Mouse (Mus musculus): ENCODE measurements at regions not wholly inside any gene's neighbourhood (a gene's known extent, or its start where the extent isn't known, plus 50 kb on each side); places are given as distances from the start of the nearest gene placed in this dataset.

DNA sequence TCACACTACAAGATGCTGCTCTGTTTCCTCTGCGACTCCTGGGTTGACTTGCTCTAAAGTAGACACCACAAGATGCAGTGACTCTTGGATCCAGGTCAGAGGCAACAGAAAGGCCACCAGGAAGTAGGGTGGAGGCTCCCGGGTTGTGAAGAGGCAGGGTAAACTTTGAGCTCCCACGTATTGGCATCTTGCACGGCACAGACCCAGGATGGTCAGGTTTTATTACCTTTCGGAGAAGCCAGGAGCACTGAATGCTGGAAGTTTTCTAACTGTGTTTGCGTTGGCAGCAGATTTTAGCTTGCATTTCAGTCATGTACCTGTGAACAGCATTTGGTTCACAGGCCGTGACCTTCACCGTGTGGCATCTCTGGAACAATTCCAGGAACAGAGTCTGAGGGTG lies 227.2 kb upstream of the Foxq1 start:
- H3K9me3 ChIP-seq (replicated peaks; ENCODE audit: control insufficient read depth, low read length), result no peaks in the 10 kb centered on the region
- ATAC-seq (replicated peaks; ENCODE audit: insufficient number of reproducible peaks, low FRiP score, low TSS enrichment, low read depth) (no peak), DNase-seq (ENCODE audit: low spot score) (no peak)
- H3K4me1 ChIP-seq (ENCODE audit: control insufficient read depth, insufficient read depth, low read length), result no peaks in the 10 kb centered on the region
- no peaks in the 10 kb centered on the region for H3K27me3 ChIP-seq (ENCODE audit: control insufficient read depth, insufficient read depth, low read length)
- no peak overlapping the region for H3K4me2 ChIP-seq (ENCODE audit: low read depth, low read length)
- no peak overlapping the region for H3K27ac ChIP-seq (replicated peaks; ENCODE audit: low read depth, low read length)
- H3K9ac ChIP-seq (replicated peaks; ENCODE audit: low read length), result no peak overlapping the region
- WGBS, result 87% methylated on average over 8 of the region's 8 CpGs
- H3K36me3 ChIP-seq (replicated peaks; ENCODE audit: control insufficient read depth, insufficient read depth, low read depth, low read length), result no peaks in the 10 kb centered on the region
- H3K4me3 ChIP-seq (ENCODE audit: low read depth, low read length), result no peak overlapping the region

DNA sequence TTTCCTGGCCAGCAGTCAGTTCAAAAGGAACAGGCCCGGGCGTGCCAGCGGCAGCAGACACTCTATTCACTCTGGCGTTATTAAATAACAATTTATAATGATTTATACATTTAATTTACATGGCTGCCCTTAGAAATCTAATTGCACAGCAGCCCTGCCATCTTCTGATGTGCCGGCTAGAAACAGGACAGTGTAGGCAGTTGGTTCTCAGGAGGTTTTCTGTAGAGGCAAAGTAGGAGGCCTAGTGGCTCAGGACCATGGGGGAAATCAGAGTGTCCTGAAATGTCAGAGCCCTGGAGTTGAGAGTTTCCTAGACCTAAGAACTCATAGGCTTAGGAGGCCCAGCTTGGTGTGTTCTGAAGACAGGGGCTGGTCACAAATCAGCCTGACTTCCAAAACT lies 225.2 kb upstream of the Foxq1 start:
- Histone ChIP-seq H3K9me3 (replicated peaks; ENCODE audit: control insufficient read depth, low read length) (no peaks in the 10 kb centered on the region), H3K4me2 (ENCODE audit: low read depth, low read length) (no peak overlapping the region), H3K4me3 (ENCODE audit: low read depth, low read length) (no peak overlapping the region), H3K36me3 (replicated peaks; ENCODE audit: control insufficient read depth, insufficient read depth, low read depth, low read length) (no peaks in the 10 kb centered on the region), H3K27ac (replicated peaks; ENCODE audit: low read depth, low read length) (no peak overlapping the region), H3K9ac (replicated peaks; ENCODE audit: low read length) (no peak overlapping the region), H3K27me3 (ENCODE audit: control insufficient read depth, insufficient read depth, low read length) (no peaks in the 10 kb centered on the region), H3K4me1 (ENCODE audit: control insufficient read depth, insufficient read depth, low read length) (no peaks in the 10 kb centered on the region)
- no peak for ATAC-seq (replicated peaks; ENCODE audit: insufficient number of reproducible peaks, low FRiP score, low TSS enrichment, low read depth)
- 86% methylated on average over 5 of the region's 5 CpGs for WGBS
- no peak for DNase-seq (ENCODE audit: low spot score)

DNA sequence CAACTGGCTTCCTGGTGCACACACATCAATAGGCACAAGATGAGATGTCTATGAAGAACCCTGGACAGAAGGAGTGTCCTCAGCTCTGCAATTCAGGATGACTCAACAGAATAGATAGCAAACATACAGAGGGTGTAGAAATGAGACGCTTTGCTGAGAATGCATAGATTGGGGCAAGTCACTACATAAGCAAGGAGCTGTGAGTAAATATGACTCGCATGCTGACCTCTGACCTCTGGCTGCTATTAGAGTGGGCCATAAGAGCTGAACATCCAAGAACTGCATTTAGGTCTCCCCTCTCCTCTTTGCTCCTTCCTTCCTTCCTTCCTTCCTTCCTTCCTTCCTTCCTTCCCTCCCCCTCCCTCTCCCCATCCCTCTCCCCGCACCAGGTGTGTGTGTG lies 221.0 kb upstream of the Foxq1 start:
- ATAC-seq (replicated peaks; ENCODE audit: insufficient number of reproducible peaks, low FRiP score, low TSS enrichment, low read depth) (no peak), DNase-seq (ENCODE audit: low spot score) (no peak)
- no peaks in the 10 kb centered on the region for H3K9me3 ChIP-seq (replicated peaks; ENCODE audit: control insufficient read depth, low read length)
- H3K36me3 ChIP-seq (replicated peaks; ENCODE audit: control insufficient read depth, insufficient read depth, low read depth, low read length), result no peaks in the 10 kb centered on the region
- H3K9ac ChIP-seq (replicated peaks; ENCODE audit: low read length), result no peak overlapping the region
- no peak overlapping the region for H3K27ac ChIP-seq (replicated peaks; ENCODE audit: low read depth, low read length)
- no peak overlapping the region for H3K4me2 ChIP-seq (ENCODE audit: low read depth, low read length)
- no peaks in the 10 kb centered on the region for H3K4me1 ChIP-seq (ENCODE audit: control insufficient read depth, insufficient read depth, low read length)
- H3K4me3 ChIP-seq (ENCODE audit: low read depth, low read length), result no peak overlapping the region
- H3K27me3 ChIP-seq (ENCODE audit: control insufficient read depth, insufficient read depth, low read length), result no peaks in the 10 kb centered on the region
- WGBS, result 87% methylated on average over 3 of the region's 3 CpGs

GRCm38 (mm10) chr13:31337631-31338030 lies 218.3 kb upstream of the Foxq1 start:
- WGBS, result 51% methylated on average over 6 of the region's 6 CpGs

DNA sequence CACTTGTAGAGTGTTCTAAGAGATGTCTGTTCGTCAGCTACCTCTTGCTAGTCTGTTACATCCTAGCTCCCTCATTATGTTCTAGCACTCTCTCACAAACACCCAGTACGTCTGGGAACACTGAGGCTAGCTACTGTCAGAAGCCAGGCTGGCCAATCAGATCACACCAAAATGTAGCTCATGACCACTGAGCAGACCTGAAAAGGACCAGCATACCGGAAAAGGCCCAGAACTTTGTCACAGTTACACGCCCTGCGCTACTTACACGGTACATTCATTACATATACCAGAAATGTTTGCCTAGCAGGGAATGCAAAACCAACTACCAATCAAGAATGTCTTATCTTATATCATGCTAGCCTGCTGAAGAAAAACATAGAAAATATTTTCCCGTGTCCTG lies 216.5 kb upstream of the Foxq1 start:
- 87% methylated on average over 7 of the region's 7 CpGs for WGBS
- Histone ChIP-seq H3K27me3 (ENCODE audit: control insufficient read depth, insufficient read depth, low read length) (no peaks in the 10 kb centered on the region), H3K36me3 (replicated peaks; ENCODE audit: control insufficient read depth, insufficient read depth, low read depth, low read length) (no peaks in the 10 kb centered on the region), H3K9ac (replicated peaks; ENCODE audit: low read length) (no peak overlapping the region), H3K4me3 (ENCODE audit: low read depth, low read length) (no peak overlapping the region), H3K9me3 (replicated peaks; ENCODE audit: control insufficient read depth, low read length) (no peaks in the 10 kb centered on the region), H3K4me1 (ENCODE audit: control insufficient read depth, insufficient read depth, low read length) (no peaks in the 10 kb centered on the region), H3K4me2 (ENCODE audit: low read depth, low read length) (no peak overlapping the region), H3K27ac (replicated peaks; ENCODE audit: low read depth, low read length) (no peak overlapping the region)
- no peak for DNase-seq (ENCODE audit: low spot score)
- ATAC-seq (replicated peaks; ENCODE audit: insufficient number of reproducible peaks, low FRiP score, low TSS enrichment, low read depth), result no peak

More at GRCm38 (mm10) chr13:31337631-31338030, 218.3 kb upstream of the Foxq1 start:
- no peak overlapping the region for H3K4me3 ChIP-seq (ENCODE audit: low read depth, low read length)
- no peaks in the 10 kb centered on the region for H3K4me1 ChIP-seq (ENCODE audit: control insufficient read depth, insufficient read depth, low read length)
- H3K27ac ChIP-seq (replicated peaks; ENCODE audit: low read depth, low read length), result no peak overlapping the region
- no peaks in the 10 kb centered on the region for H3K36me3 ChIP-seq (replicated peaks; ENCODE audit: control insufficient read depth, insufficient read depth, low read depth, low read length)
- no peak overlapping the region for H3K9ac ChIP-seq (replicated peaks; ENCODE audit: low read length)
- no peak overlapping the region for H3K4me2 ChIP-seq (ENCODE audit: low read depth, low read length)
- H3K9me3 ChIP-seq (replicated peaks; ENCODE audit: control insufficient read depth, low read length), result no peaks in the 10 kb centered on the region
- ATAC-seq (replicated peaks; ENCODE audit: insufficient number of reproducible peaks, low FRiP score, low TSS enrichment, low read depth), result no peak
- H3K27me3 ChIP-seq (ENCODE audit: control insufficient read depth, insufficient read depth, low read length), result no peaks in the 10 kb centered on the region
- DNase-seq (ENCODE audit: low spot score), result no peak

DNA sequence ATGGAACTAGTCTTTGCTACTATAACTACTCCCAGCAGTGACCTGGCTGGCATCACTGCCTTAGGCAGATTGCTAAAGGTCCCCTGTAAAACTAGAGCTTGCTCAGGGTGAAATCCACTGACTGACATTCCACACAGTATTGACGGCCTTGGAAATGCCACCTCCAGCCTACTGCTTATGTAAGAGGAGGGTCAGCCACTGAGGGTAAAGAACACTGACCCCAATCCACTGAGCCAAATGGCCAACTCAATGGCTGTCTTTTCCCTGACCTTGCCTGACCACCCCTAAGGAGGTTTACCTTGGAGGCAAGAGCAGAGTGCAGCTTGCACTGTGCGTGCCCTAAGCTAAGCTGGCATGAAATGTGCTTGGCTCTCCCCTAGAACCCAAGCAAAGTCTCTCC lies 216.0 kb upstream of the Foxq1 start:
- Histone ChIP-seq H3K9me3 (replicated peaks; ENCODE audit: control insufficient read depth, low read length) (no peaks in the 10 kb centered on the region), H3K27ac (replicated peaks; ENCODE audit: low read depth, low read length) (no peak overlapping the region), H3K36me3 (replicated peaks; ENCODE audit: control insufficient read depth, insufficient read depth, low read depth, low read length) (no peaks in the 10 kb centered on the region), H3K27me3 (ENCODE audit: control insufficient read depth, insufficient read depth, low read length) (no peaks in the 10 kb centered on the region), H3K4me2 (ENCODE audit: low read depth, low read length) (no peak overlapping the region), H3K4me1 (ENCODE audit: control insufficient read depth, insufficient read depth, low read length) (no peaks in the 10 kb centered on the region), H3K4me3 (ENCODE audit: low read depth, low read length) (no peak overlapping the region), H3K9ac (replicated peaks; ENCODE audit: low read length) (no peak overlapping the region)
- WGBS, result 65% methylated on average over 2 of the region's 2 CpGs
- DNase-seq (ENCODE audit: low spot score) (no peak), ATAC-seq (replicated peaks; ENCODE audit: insufficient number of reproducible peaks, low FRiP score, low TSS enrichment, low read depth) (no peak)

- Histone ChIP-seq H3K36me3 (replicated peaks; ENCODE audit: control insufficient read depth, insufficient read depth, low read depth, low read length) (no peaks in the 10 kb centered on the region), H3K9me3 (replicated peaks; ENCODE audit: control insufficient read depth, low read length) (no peaks in the 10 kb centered on the region), H3K4me3 (ENCODE audit: low read depth, low read length) (no peak overlapping the region), H3K9ac (replicated peaks; ENCODE audit: low read length) (no peak overlapping the region), H3K27me3 (ENCODE audit: control insufficient read depth, insufficient read depth, low read length) (no peaks in the 10 kb centered on the region), H3K4me2 (ENCODE audit: low read depth, low read length) (no peak overlapping the region), H3K27ac (replicated peaks; ENCODE audit: low read depth, low read length) (no peak overlapping the region), H3K4me1 (ENCODE audit: control insufficient read depth, insufficient read depth, low read length) (no peaks in the 10 kb centered on the region)
- DNase-seq (ENCODE audit: low spot score) (no peak), ATAC-seq (replicated peaks; ENCODE audit: insufficient number of reproducible peaks, low FRiP score, low TSS enrichment, low read depth) (no peak)
- 75% methylated on average over 7 of the region's 7 CpGs for WGBS
Observed at GRCm38 (mm10) chr13:31340363-31340948, 215.5 kb upstream of the Foxq1 start.

- no peak for ATAC-seq (replicated peaks; ENCODE audit: insufficient number of reproducible peaks, low FRiP score, low TSS enrichment, low read depth)
- no peaks in the 10 kb centered on the region for H3K27me3 ChIP-seq (ENCODE audit: control insufficient read depth, insufficient read depth, low read length)
- H3K27ac ChIP-seq (replicated peaks; ENCODE audit: low read depth, low read length), result no peak overlapping the region
- no peak overlapping the region for H3K9ac ChIP-seq (replicated peaks; ENCODE audit: low read length)
- no peak overlapping the region for H3K4me2 ChIP-seq (ENCODE audit: low read depth, low read length)
- no peak overlapping the region for H3K4me3 ChIP-seq (ENCODE audit: low read depth, low read length)
- 73% methylated on average over 15 of the region's 15 CpGs for WGBS
- no peaks in the 10 kb centered on the region for H3K4me1 ChIP-seq (ENCODE audit: control insufficient read depth, insufficient read depth, low read length)
- H3K36me3 ChIP-seq (replicated peaks; ENCODE audit: control insufficient read depth, insufficient read depth, low read depth, low read length), result no peaks in the 10 kb centered on the region
- no peaks in the 10 kb centered on the region for H3K9me3 ChIP-seq (replicated peaks; ENCODE audit: control insufficient read depth, low read length)
- DNase-seq (ENCODE audit: low spot score), result no peak
Observed at GRCm38 (mm10) chr13:31341282-31342100, 214.4 kb upstream of the Foxq1 start.

Data from embryonic facial prominence, embryonic 11.5 days (tissue).